Mouse (Mus musculus) limb, embryonic 15.5 days (tissue): ENCODE results near the gene Rpp14. TPM values are rescaled to one million over a fixed set of nuclear protein-coding genes. Genes with fewer than 3 reads are reported as not detected.
A peak's percentile ranks its signal among the peaks of the same experiment; 100 is the strongest.

Experiments used
- ATAC-seq: fragments of 200-750 bp; cut with Nextera tagmentation; 2 replicates; pipeline ENCODE4 v1.8.0; 2017; ENCODE audit warnings: low read depth, moderate TSS enrichment; ENCODE audit not compliant: insufficient number of reproducible peaks, low FRiP score, low TSS enrichment
- H3K27ac ChIP-seq: fragments of 300-500 bp; sonication (generic); 2 replicates; pipeline ENCODE4 v1.5.1; 2015; ENCODE audit warnings: moderate library complexity, mild to moderate bottlenecking, inconsistent platforms
- H3K27me3 ChIP-seq: fragments of 300-500 bp; sonication (generic); 2 replicates; pipeline ENCODE4 v1.6.1; 2015; ENCODE audit warnings: inconsistent platforms
- H3K36me3 ChIP-seq: fragments of 300-500 bp; sonication (generic); 2 replicates; pipeline ENCODE4 v1.6.1; 2015; ENCODE audit warnings: inconsistent platforms
- H3K4me1 ChIP-seq: fragments of 300-500 bp; sonication (generic); 2 replicates; pipeline ENCODE4 v1.6.1; 2015; ENCODE audit warnings: inconsistent platforms
- H3K4me2 ChIP-seq: fragments of 300-500 bp; sonication (generic); 2 replicates; pipeline ENCODE4 v1.6.1; 2015; ENCODE audit warnings: mild to moderate bottlenecking, inconsistent platforms
- H3K4me3 ChIP-seq: fragments of 300-500 bp; sonication (generic); 2 replicates; pipeline ENCODE4 v1.5.1; 2015; ENCODE audit warnings: mild to moderate bottlenecking, inconsistent platforms
- H3K9ac ChIP-seq: fragments of 300-500 bp; sonication (generic); 2 replicates; pipeline ENCODE4 v1.6.1; 2015; ENCODE audit warnings: inconsistent platforms
- H3K9me3 ChIP-seq: fragments of 300-500 bp; sonication (generic); 2 replicates; pipeline ENCODE4 v1.6.1; 2016; ENCODE audit warnings: inconsistent platforms
- WGBS: fragments of 180-500 bp; shearing (Covaris S2); methylation state at CpG from one replicate; pipeline ENCODE4 v1.1.7; 2015; 5-methylcytosine and 5-hydroxymethylcytosine counted together
- polyA plus RNA-seq: library from polyadenylated mRNA; unstranded; fragments of >200 nt; fragmentation: Nextera tagmentation; extraction: Ambion mirVana; gene quantifications from 2 replicates; pipeline ENCODE4 v1.2.1, GENCODE M21; 2015

The Rpp14 gene
- 47.9 and 54.4 TPM in 2 replicates for polyA plus RNA-seq

GRCm38 (mm10) chr14:8080165-8080679, at the start of gene Rpp14:
Gene Rpp14, plus strand, starts transcription at chr14:8080367.
- peak; percentile 91 for ATAC-seq
- whole genome bisulfite sequencing, result under 1% methylated on average over 47 of the region's 47 CpGs
- peak within 1 kb of the TSS; percentile 98 for H3K27ac ChIP-seq
- H3K9me3 ChIP-seq, result no peaks in the 10 kb centered on the region
- no peaks in the 10 kb centered on the region for H3K27me3 ChIP-seq
- H3K9ac ChIP-seq, result peak within 1 kb of the TSS; percentile 65
- peak within 1 kb of the TSS; percentile 84 for H3K4me2 ChIP-seq
- peaks cover 16% of the 10 kb centered on the region for H3K36me3 ChIP-seq
- H3K4me1 ChIP-seq, result peaks cover 12% of the 10 kb centered on the region
- H3K4me3 ChIP-seq, result peak within 1 kb of the TSS; percentile 73

- no peak overlapping the region for H3K4me2 ChIP-seq
- H3K4me1 ChIP-seq, result no peaks in the 10 kb centered on the region
- no peak overlapping the region for H3K4me3 ChIP-seq
- no peak overlapping the region for H3K27ac ChIP-seq
- H3K9me3 ChIP-seq, result no peaks in the 10 kb centered on the region
- WGBS, result 54% methylated on average over 4 of the region's 4 CpGs
- no peaks in the 10 kb centered on the region for H3K36me3 ChIP-seq
- no peak for ATAC-seq
- no peaks in the 10 kb centered on the region for H3K27me3 ChIP-seq
- no peak overlapping the region for H3K9ac ChIP-seq
Observed at GRCm38 (mm10) chr14:8030535-8030934, 49.6 kb upstream of the Rpp14 start.

- H3K4me2 ChIP-seq, result no peak overlapping the region
- H3K9ac ChIP-seq, result no peak overlapping the region
- no peaks in the 10 kb centered on the region for H3K36me3 ChIP-seq
- H3K4me1 ChIP-seq, result no peaks in the 10 kb centered on the region
- no peaks in the 10 kb centered on the region for H3K9me3 ChIP-seq
- 86% methylated on average over 13 of the region's 13 CpGs for WGBS
- no peak overlapping the region for H3K4me3 ChIP-seq
- H3K27me3 ChIP-seq, result no peaks in the 10 kb centered on the region
- no peak for ATAC-seq
- no peak overlapping the region for H3K27ac ChIP-seq
Observed at GRCm38 (mm10) chr14:8032087-8032944, 47.9 kb upstream of the Rpp14 start.

GRCm38 (mm10) chr14:8034561-8034960, 45.6 kb upstream of the Rpp14 start:
- H3K36me3 ChIP-seq, result no peaks in the 10 kb centered on the region
- ATAC-seq, result no peak
- no peaks in the 10 kb centered on the region for H3K4me1 ChIP-seq
- H3K4me3 ChIP-seq, result no peak overlapping the region
- H3K9me3 ChIP-seq, result no peaks in the 10 kb centered on the region
- H3K27me3 ChIP-seq, result no peaks in the 10 kb centered on the region
- H3K27ac ChIP-seq, result no peak overlapping the region
- no peak overlapping the region for H3K9ac ChIP-seq
- no peak overlapping the region for H3K4me2 ChIP-seq
- WGBS, result 73% methylated on average over 5 of the region's 5 CpGs

- no peak overlapping the region for H3K9ac ChIP-seq
- no peaks in the 10 kb centered on the region for H3K4me1 ChIP-seq
- H3K27me3 ChIP-seq, result no peaks in the 10 kb centered on the region
- no peak overlapping the region for H3K4me3 ChIP-seq
- no peak for ATAC-seq
- WGBS, result 93% methylated on average over 6 of the region's 6 CpGs
- H3K36me3 ChIP-seq, result no peaks in the 10 kb centered on the region
- no peak overlapping the region for H3K27ac ChIP-seq
- H3K9me3 ChIP-seq, result no peaks in the 10 kb centered on the region
- H3K4me2 ChIP-seq, result no peak overlapping the region
Observed at GRCm38 (mm10) chr14:8035951-8036350, 44.2 kb upstream of the Rpp14 start.

GRCm38 (mm10) chr14:8036406-8036805, 43.8 kb upstream of the Rpp14 start:
- Histone ChIP-seq H3K4me2 (no peak overlapping the region), H3K9ac (no peak overlapping the region), H3K27me3 (no peaks in the 10 kb centered on the region), H3K36me3 (no peaks in the 10 kb centered on the region), H3K27ac (no peak overlapping the region), H3K9me3 (no peaks in the 10 kb centered on the region), H3K4me1 (no peaks in the 10 kb centered on the region), H3K4me3 (no peak overlapping the region)
- 60% methylated on average over 5 of the region's 5 CpGs for WGBS
- ATAC-seq, result no peak

GRCm38 (mm10) chr14:8038150-8038549, 42.0 kb upstream of the Rpp14 start:
- ATAC-seq, result no peak
- Histone ChIP-seq H3K9me3 (no peaks in the 10 kb centered on the region), H3K27me3 (no peaks in the 10 kb centered on the region), H3K4me1 (no peaks in the 10 kb centered on the region), H3K4me2 (no peak overlapping the region), H3K9ac (no peak overlapping the region), H3K4me3 (no peak overlapping the region), H3K36me3 (peaks cover 3% of the 10 kb centered on the region), H3K27ac (no peak overlapping the region)
- 65% methylated on average over 5 of the region's 5 CpGs for WGBS

GRCm38 (mm10) chr14:8038791-8039448, 41.2 kb upstream of the Rpp14 start:
- peaks cover 4% of the 10 kb centered on the region for H3K36me3 ChIP-seq
- ATAC-seq, result no peak
- H3K27me3 ChIP-seq, result no peaks in the 10 kb centered on the region
- H3K27ac ChIP-seq, result no peak overlapping the region
- 72% methylated on average over 7 of the region's 7 CpGs for WGBS
- H3K4me1 ChIP-seq, result no peaks in the 10 kb centered on the region
- no peak overlapping the region for H3K4me3 ChIP-seq
- no peak overlapping the region for H3K9ac ChIP-seq
- no peaks in the 10 kb centered on the region for H3K9me3 ChIP-seq
- no peak overlapping the region for H3K4me2 ChIP-seq

GRCm38 (mm10) chr14:8040179-8040578, 40.0 kb upstream of the Rpp14 start:
- 72% methylated on average over 3 of the region's 3 CpGs for WGBS
- no peaks in the 10 kb centered on the region for H3K9me3 ChIP-seq
- no peaks in the 10 kb centered on the region for H3K27me3 ChIP-seq
- no peak overlapping the region for H3K4me3 ChIP-seq
- no peak overlapping the region for H3K27ac ChIP-seq
- H3K36me3 ChIP-seq, result peaks cover 4% of the 10 kb centered on the region
- no peaks in the 10 kb centered on the region for H3K4me1 ChIP-seq
- H3K4me2 ChIP-seq, result no peak overlapping the region
- no peak overlapping the region for H3K9ac ChIP-seq
- ATAC-seq, result no peak

- WGBS, result 84% methylated on average over 12 of the region's 12 CpGs
- Histone ChIP-seq H3K9me3 (no peaks in the 10 kb centered on the region), H3K27me3 (no peaks in the 10 kb centered on the region), H3K9ac (no peak overlapping the region), H3K4me3 (no peak overlapping the region), H3K4me2 (no peak overlapping the region), H3K36me3 (peaks cover 4% of the 10 kb centered on the region), H3K27ac (no peak overlapping the region), H3K4me1 (no peaks in the 10 kb centered on the region)
- no peak for ATAC-seq
Observed at GRCm38 (mm10) chr14:8040911-8041678, 39.1 kb upstream of the Rpp14 start.

GRCm38 (mm10) chr14:8042120-8042519, 38.0 kb upstream of the Rpp14 start:
- no peaks in the 10 kb centered on the region for H3K27me3 ChIP-seq
- no peak overlapping the region for H3K9ac ChIP-seq
- peaks cover 8% of the 10 kb centered on the region for H3K36me3 ChIP-seq
- no peaks in the 10 kb centered on the region for H3K4me1 ChIP-seq
- no peak overlapping the region for H3K4me3 ChIP-seq
- H3K9me3 ChIP-seq, result no peaks in the 10 kb centered on the region
- no peak for ATAC-seq
- no peak overlapping the region for H3K4me2 ChIP-seq
- no peak overlapping the region for H3K27ac ChIP-seq
- 86% methylated on average over 2 of the region's 2 CpGs for WGBS
